Mouse (Mus musculus): ENCODE data around the gene Rasgrf1.

The Rasgrf1 gene

GRCm38 (mm10) chr9:89909131-89910010 lies at the start of gene Rasgrf1:
Rasgrf1 (plus strand) TSS chr9:89909908.
- DNase-seq (ENCODE audit: low spot score in 2 of 2): no peak

- DNase-seq (ENCODE audit: low spot score in 2 of 2): no peak
These were observed 49.6 kb upstream of the Rasgrf1 start for GRCm38 (mm10) chr9:89860145-89860544.

- DNase-seq (ENCODE audit: low spot score in 2 of 2): no peak
These were observed 49.1 kb upstream of the Rasgrf1 start for GRCm38 (mm10) chr9:89860584-89860983.

GRCm38 (mm10) chr9:89867141-89867540 lies 42.6 kb upstream of the Rasgrf1 start:
- no peak for DNase-seq (ENCODE audit: low spot score in 2 of 2)

GRCm38 (mm10) chr9:89868093-89868729 lies 41.5 kb upstream of the Rasgrf1 start:
- no peak for DNase-seq (ENCODE audit: low spot score in 2 of 2)

GRCm38 (mm10) chr9:89869594-89869993 lies 40.1 kb upstream of the Rasgrf1 start:
- DNase-seq (ENCODE audit: low spot score in 2 of 2): no peak

GRCm38 (mm10) chr9:89870531-89871150 lies 39.1 kb upstream of the Rasgrf1 start:
- no peak for DNase-seq (ENCODE audit: low spot score in 2 of 2)

GRCm38 (mm10) chr9:89872137-89872536 lies 37.6 kb upstream of the Rasgrf1 start:
- DNase-seq (ENCODE audit: low spot score in 2 of 2): no peak

GRCm38 (mm10) chr9:89874434-89874833 lies 35.3 kb upstream of the Rasgrf1 start:
- DNase-seq (ENCODE audit: low spot score in 2 of 2): no peak

- no peak for DNase-seq (ENCODE audit: low spot score in 2 of 2)
These were observed 34.2 kb upstream of the Rasgrf1 start for GRCm38 (mm10) chr9:89875551-89875950.

GRCm38 (mm10) chr9:89878471-89879020 lies 31.2 kb upstream of the Rasgrf1 start:
- DNase-seq (ENCODE audit: low spot score in 2 of 2): no peak

- DNase-seq (ENCODE audit: low spot score in 2 of 2): no peak
These were observed 30.1 kb upstream of the Rasgrf1 start for GRCm38 (mm10) chr9:89879574-89879973.

- no peak for DNase-seq (ENCODE audit: low spot score in 2 of 2)
These were observed 28.2 kb upstream of the Rasgrf1 start for GRCm38 (mm10) chr9:89881552-89881951.

GRCm38 (mm10) chr9:89882583-89882982 lies 27.1 kb upstream of the Rasgrf1 start:
- no peak for DNase-seq (ENCODE audit: low spot score in 2 of 2)

- no peak for DNase-seq (ENCODE audit: low spot score in 2 of 2)
These were observed 23.9 kb upstream of the Rasgrf1 start for GRCm38 (mm10) chr9:89885701-89886218.

GRCm38 (mm10) chr9:89891534-89892293 lies 18.0 kb upstream of the Rasgrf1 start:
- DNase-seq (ENCODE audit: low spot score in 2 of 2): no peak

- no peak for DNase-seq (ENCODE audit: low spot score in 2 of 2)
These were observed 17.0 kb upstream of the Rasgrf1 start for GRCm38 (mm10) chr9:89892540-89893188.

- no peak for DNase-seq (ENCODE audit: low spot score in 2 of 2)
These were observed 9.4 kb upstream of the Rasgrf1 start for GRCm38 (mm10) chr9:89900111-89900824.

GRCm38 (mm10) chr9:89901184-89901583 lies 8.5 kb upstream of the Rasgrf1 start:
- no peak for DNase-seq (ENCODE audit: low spot score in 2 of 2)

GRCm38 (mm10) chr9:89902813-89903212 lies 6.9 kb upstream of the Rasgrf1 start:
- DNase-seq (ENCODE audit: low spot score in 2 of 2): no peak
